Mouse (Mus musculus): ENCODE measurements around the gene Flot2.

- TF ChIP-seq CTCF (IDR thresholded peaks at IDR 0.05; ENCODE audit: low read depth) (no peak), EP300 (IDR thresholded peaks at IDR 0.05; ENCODE audit: low read depth) (no peak)
Measured at GRCm38 (mm10) chr11:78036791-78037190, 940 bp upstream of the Flot2 start.
